Mouse (Mus musculus): ENCODE measurements at regions not wholly inside any gene's neighbourhood (a gene's known extent, or its start where the extent isn't known, plus 50 kb on each side); places are given as distances from the start of the nearest gene placed in this dataset.
"Not testable (repeated sequence)": the region's sequence is repeated elsewhere in the genome, so short reads cannot be mapped to it uniquely, and the experiment has no call there.

- no peaks in the 10 kb centered on the region for H3K36me3 ChIP-seq
- no peak overlapping the region for H3K4me3 ChIP-seq
- H3K27me3 ChIP-seq, result peaks cover 93% of the 10 kb centered on the region
- no peak overlapping the region for H3K4me2 ChIP-seq (replicated peaks)
- no peak for ATAC-seq (ENCODE audit: low FRiP score, low read depth)
- peaks cover 19% of the 10 kb centered on the region for H3K4me1 ChIP-seq
- H3K9me3 ChIP-seq, result no peaks in the 10 kb centered on the region
- H3K9ac ChIP-seq (replicated peaks), result no peak overlapping the region
- WGBS, result 81% methylated on average over 15 of the region's 15 CpGs
- H3K27ac ChIP-seq (replicated peaks), result no peak overlapping the region
Measured at GRCm38 (mm10) chr16:30186201-30186700, 81.0 kb downstream of the Cpn2 start.

GRCm38 (mm10) chr16:30186701-30187270, 80.5 kb downstream of the Cpn2 start:
- Histone ChIP-seq H3K36me3 (no peaks in the 10 kb centered on the region), H3K4me2 (replicated peaks) (no peak overlapping the region), H3K4me3 (no peak overlapping the region), H3K9me3 (no peaks in the 10 kb centered on the region), H3K27ac (replicated peaks) (no peak overlapping the region), H3K9ac (replicated peaks) (no peak overlapping the region), H3K27me3 (peaks cover 93% of the 10 kb centered on the region), H3K4me1 (peaks cover 19% of the 10 kb centered on the region)
- no peak for ATAC-seq (ENCODE audit: low FRiP score, low read depth)
- WGBS, result 92% methylated on average over 10 of the region's 10 CpGs

- no peak overlapping the region for H3K9ac ChIP-seq (replicated peaks)
- peak overlapping the region; percentile 79 for H3K4me2 ChIP-seq (replicated peaks)
- no peak overlapping the region for H3K4me3 ChIP-seq
- peaks cover 19% of the 10 kb centered on the region for H3K4me1 ChIP-seq
- no peak overlapping the region for H3K27ac ChIP-seq (replicated peaks)
- ATAC-seq (ENCODE audit: low FRiP score, low read depth), result no peak
- peaks cover 95% of the 10 kb centered on the region for H3K27me3 ChIP-seq
- H3K9me3 ChIP-seq, result no peaks in the 10 kb centered on the region
- H3K36me3 ChIP-seq, result no peaks in the 10 kb centered on the region
- 54% methylated on average over 9 of the region's 9 CpGs for WGBS
Measured at GRCm38 (mm10) chr16:30187400-30187799, 79.9 kb downstream of the Cpn2 start.

- ATAC-seq (ENCODE audit: low FRiP score, low read depth), result peak; percentile 68
- H3K4me1 ChIP-seq, result peaks cover 19% of the 10 kb centered on the region
- H3K4me3 ChIP-seq, result peak overlapping the region; percentile 44
- H3K9ac ChIP-seq (replicated peaks), result peak overlapping the region; percentile 54
- no peaks in the 10 kb centered on the region for H3K9me3 ChIP-seq
- no peak overlapping the region for H3K27ac ChIP-seq (replicated peaks)
- peak overlapping the region; percentile 79 for H3K4me2 ChIP-seq (replicated peaks)
- under 1% methylated on average over 24 of the region's 26 CpGs for WGBS
- peaks cover 97% of the 10 kb centered on the region for H3K27me3 ChIP-seq
- no peaks in the 10 kb centered on the region for H3K36me3 ChIP-seq
Measured at GRCm38 (mm10) chr16:30187907-30188414, 79.3 kb downstream of the Cpn2 start.

- Histone ChIP-seq H3K36me3 (no peaks in the 10 kb centered on the region), H3K27ac (replicated peaks) (no peak overlapping the region), H3K4me2 (replicated peaks) (no peak overlapping the region), H3K9ac (replicated peaks) (no peak overlapping the region), H3K4me3 (no peak overlapping the region), H3K9me3 (no peaks in the 10 kb centered on the region), H3K27me3 (peaks cover 98% of the 10 kb centered on the region), H3K4me1 (peaks cover 22% of the 10 kb centered on the region)
- 65% methylated on average over 8 of the region's 8 CpGs for WGBS
- ATAC-seq (ENCODE audit: low FRiP score, low read depth), result no peak
Measured at GRCm38 (mm10) chr16:30188769-30189430, 78.4 kb downstream of the Cpn2 start.

GRCm38 (mm10) chr16:30190351-30190750, 76.9 kb downstream of the Cpn2 start:
- no peak overlapping the region for H3K4me3 ChIP-seq
- H3K9ac ChIP-seq (replicated peaks), result no peak overlapping the region
- ATAC-seq (ENCODE audit: low FRiP score, low read depth), result no peak
- no peaks in the 10 kb centered on the region for H3K9me3 ChIP-seq
- 83% methylated on average over 11 of the region's 11 CpGs for WGBS
- peaks cover 98% of the 10 kb centered on the region for H3K27me3 ChIP-seq
- peaks cover 16% of the 10 kb centered on the region for H3K4me1 ChIP-seq
- no peaks in the 10 kb centered on the region for H3K36me3 ChIP-seq
- no peak overlapping the region for H3K4me2 ChIP-seq (replicated peaks)
- no peak overlapping the region for H3K27ac ChIP-seq (replicated peaks)

- 78% methylated on average over 15 of the region's 15 CpGs for WGBS
- Histone ChIP-seq H3K27me3 (peaks cover 99% of the 10 kb centered on the region), H3K9ac (replicated peaks) (no peak overlapping the region), H3K27ac (replicated peaks) (no peak overlapping the region), H3K36me3 (no peaks in the 10 kb centered on the region), H3K4me3 (no peak overlapping the region), H3K4me2 (replicated peaks) (no peak overlapping the region), H3K4me1 (peaks cover 16% of the 10 kb centered on the region), H3K9me3 (no peaks in the 10 kb centered on the region)
- no peak for ATAC-seq (ENCODE audit: low FRiP score, low read depth)
Measured at GRCm38 (mm10) chr16:30190935-30191514, 76.3 kb downstream of the Cpn2 start.

- Histone ChIP-seq H3K9ac (replicated peaks) (0 out of 2 replicates have a peak overlapping the region, but pooled peaks have one; percentile 21), H3K36me3 (no peaks in the 10 kb centered on the region), H3K4me2 (replicated peaks) (no peak overlapping the region), H3K4me3 (no peak overlapping the region), H3K27me3 (peaks cover 100% of the 10 kb centered on the region), H3K4me1 (peaks cover 7% of the 10 kb centered on the region), H3K9me3 (no peaks in the 10 kb centered on the region), H3K27ac (replicated peaks) (no peak overlapping the region)
- WGBS, result 63% methylated on average over 8 of the region's 8 CpGs
- ATAC-seq (ENCODE audit: low FRiP score, low read depth), result no peak
Measured at GRCm38 (mm10) chr16:30193294-30194261, 73.7 kb downstream of the Cpn2 start.

GRCm38 (mm10) chr16:30194836-30195235, 72.5 kb downstream of the Cpn2 start:
- no peaks in the 10 kb centered on the region for H3K9me3 ChIP-seq
- peaks cover 97% of the 10 kb centered on the region for H3K27me3 ChIP-seq
- H3K4me1 ChIP-seq, result peaks cover 7% of the 10 kb centered on the region
- H3K4me2 ChIP-seq (replicated peaks), result no peak overlapping the region
- no peak overlapping the region for H3K4me3 ChIP-seq
- no peak for ATAC-seq (ENCODE audit: low FRiP score, low read depth)
- no peak overlapping the region for H3K27ac ChIP-seq (replicated peaks)
- WGBS, result 82% methylated on average over 7 of the region's 7 CpGs
- no peaks in the 10 kb centered on the region for H3K36me3 ChIP-seq
- no peak overlapping the region for H3K9ac ChIP-seq (replicated peaks)

GRCm38 (mm10) chr16:30195859-30196258, 71.4 kb downstream of the Cpn2 start:
- not testable (repeated sequence) for H3K9me3 ChIP-seq; H3K4me1 ChIP-seq; H3K36me3 ChIP-seq; H3K9ac ChIP-seq (replicated peaks); H3K4me2 ChIP-seq (replicated peaks); H3K4me3 ChIP-seq; H3K27ac ChIP-seq (replicated peaks); ATAC-seq (ENCODE audit: low FRiP score, low read depth)
- H3K27me3 ChIP-seq, result peaks cover 97% of the 10 kb centered on the region
- WGBS, result 82% methylated on average over 2 of the region's 2 CpGs

- H3K4me3 ChIP-seq, result no peak overlapping the region
- no peak overlapping the region for H3K27ac ChIP-seq (replicated peaks)
- peaks cover 90% of the 10 kb centered on the region for H3K27me3 ChIP-seq
- H3K9ac ChIP-seq (replicated peaks), result no peak overlapping the region
- WGBS, result 80% methylated on average over 3 of the region's 3 CpGs
- H3K4me2 ChIP-seq (replicated peaks), result no peak overlapping the region
- no peak for ATAC-seq (ENCODE audit: low FRiP score, low read depth)
- no peaks in the 10 kb centered on the region for H3K36me3 ChIP-seq
- no peaks in the 10 kb centered on the region for H3K9me3 ChIP-seq
- H3K4me1 ChIP-seq, result peaks cover 7% of the 10 kb centered on the region
Measured at GRCm38 (mm10) chr16:30197351-30197750, 69.9 kb downstream of the Cpn2 start.

Data from midbrain, embryonic 12.5 days (tissue).